Mouse (Mus musculus) brain, embryonic 14.5 days (tissue): ENCODE results near the gene Rgs7. TPM values are rescaled to one million over a fixed set of nuclear protein-coding genes. Genes with fewer than 3 reads are reported as not detected.

Experiments used
- DNase-seq: peaks from one replicate; pipeline ENCODE4 v3.0.0-alpha.2; 2011; ENCODE audit warnings: low read depth
- CTCF ChIP-seq: fragments of 200-500 bp; IDR thresholded peaks from 2 replicates; pipeline ENCODE4 v1.5.1; 2012; ENCODE audit warnings: inconsistent platforms, mild to moderate bottlenecking, moderate library complexity, borderline replicate concordance; ENCODE audit not compliant: insufficient read depth, insufficient read length; ENCODE audit errors: extremely low read depth
- POLR2A ChIP-seq: fragments of 200-500 bp; IDR thresholded peaks from 2 replicates; pipeline ENCODE4 v1.6.1; 2012; ENCODE audit warnings: mild to moderate bottlenecking, inconsistent platforms, borderline replicate concordance; ENCODE audit not compliant: poor library complexity, insufficient read depth, insufficient read length, severe bottlenecking; ENCODE audit errors: extremely low read depth
- polyA plus RNA-seq: library from polyadenylated mRNA; depleted of rRNA; stranded (reverse); fragments of >200 nt; gene quantifications from 2 replicates; pipeline ENCODE4 v1.2.3, GENCODE M21; 2012

The Rgs7 gene
- polyA plus RNA-seq, 1 experiment: 22.5 TPM

- TF ChIP-seq CTCF (no peak), POLR2A (no peak)
- DNase-seq: no peak
These were observed 19.2 kb downstream of the Rgs7 start for GRCm38 (mm10) chr1:175473060-175473459.

- peak; percentile 42 for DNase-seq
These were observed 23.1 kb downstream of the Rgs7 start for GRCm38 (mm10) chr1:175469087-175469788.

GRCm38 (mm10) chr1:175464566-175464965, 27.7 kb downstream of the Rgs7 start:
- no peak for TF ChIP-seq CTCF
- no peak for TF ChIP-seq POLR2A
- no peak for DNase-seq

More at GRCm38 (mm10) chr1:175469087-175469788, 23.1 kb downstream of the Rgs7 start:
- TF ChIP-seq POLR2A (no peak), CTCF (no peak)

GRCm38 (mm10) chr1:175462351-175462750, 29.9 kb downstream of the Rgs7 start:
- DNase-seq: no peak
- TF ChIP-seq POLR2A: no peak
- no peak for TF ChIP-seq CTCF

GRCm38 (mm10) chr1:175454041-175454636, 38.2 kb downstream of the Rgs7 start:
- TF ChIP-seq POLR2A (no peak), CTCF (no peak)

GRCm38 (mm10) chr1:175448017-175448416, 44.3 kb downstream of the Rgs7 start:
- DNase-seq: peak; percentile 22
- TF ChIP-seq CTCF (no peak), POLR2A (no peak)

More at GRCm38 (mm10) chr1:175454041-175454636, 38.2 kb downstream of the Rgs7 start:
- no peak for DNase-seq

- no peak for TF ChIP-seq POLR2A
- no peak for TF ChIP-seq CTCF
- no peak for DNase-seq
These were observed 49.4 kb downstream of the Rgs7 start for GRCm38 (mm10) chr1:175442939-175443338.

- no peak for DNase-seq
- TF ChIP-seq POLR2A: no peak
- TF ChIP-seq CTCF: no peak
These were observed 50.3 kb downstream of the Rgs7 start for GRCm38 (mm10) chr1:175442025-175442424.

GRCm38 (mm10) chr1:175433622-175434204, 58.6 kb downstream of the Rgs7 start:
- no peak for DNase-seq
- TF ChIP-seq CTCF (no peak), POLR2A (no peak)

GRCm38 (mm10) chr1:175433128-175433527, 59.2 kb downstream of the Rgs7 start:
- DNase-seq: no peak
- TF ChIP-seq POLR2A (no peak), CTCF (no peak)

- TF ChIP-seq CTCF (no peak), POLR2A (no peak)
- DNase-seq: no peak
These were observed 60.8 kb downstream of the Rgs7 start for GRCm38 (mm10) chr1:175431356-175432053.

GRCm38 (mm10) chr1:175427112-175427511, 65.2 kb downstream of the Rgs7 start:
- TF ChIP-seq POLR2A (no peak), CTCF (no peak)
- DNase-seq: no peak
